Mouse (Mus musculus) kidney, adult 8-10 months (tissue): ENCODE measurements around the gene Cldn8.

Source experiments
- DNase-seq, 2 experiments: peaks; one replicate each; pipeline ENCODE4 v3.0.0; 2022

Gene Cldn8

DNA sequence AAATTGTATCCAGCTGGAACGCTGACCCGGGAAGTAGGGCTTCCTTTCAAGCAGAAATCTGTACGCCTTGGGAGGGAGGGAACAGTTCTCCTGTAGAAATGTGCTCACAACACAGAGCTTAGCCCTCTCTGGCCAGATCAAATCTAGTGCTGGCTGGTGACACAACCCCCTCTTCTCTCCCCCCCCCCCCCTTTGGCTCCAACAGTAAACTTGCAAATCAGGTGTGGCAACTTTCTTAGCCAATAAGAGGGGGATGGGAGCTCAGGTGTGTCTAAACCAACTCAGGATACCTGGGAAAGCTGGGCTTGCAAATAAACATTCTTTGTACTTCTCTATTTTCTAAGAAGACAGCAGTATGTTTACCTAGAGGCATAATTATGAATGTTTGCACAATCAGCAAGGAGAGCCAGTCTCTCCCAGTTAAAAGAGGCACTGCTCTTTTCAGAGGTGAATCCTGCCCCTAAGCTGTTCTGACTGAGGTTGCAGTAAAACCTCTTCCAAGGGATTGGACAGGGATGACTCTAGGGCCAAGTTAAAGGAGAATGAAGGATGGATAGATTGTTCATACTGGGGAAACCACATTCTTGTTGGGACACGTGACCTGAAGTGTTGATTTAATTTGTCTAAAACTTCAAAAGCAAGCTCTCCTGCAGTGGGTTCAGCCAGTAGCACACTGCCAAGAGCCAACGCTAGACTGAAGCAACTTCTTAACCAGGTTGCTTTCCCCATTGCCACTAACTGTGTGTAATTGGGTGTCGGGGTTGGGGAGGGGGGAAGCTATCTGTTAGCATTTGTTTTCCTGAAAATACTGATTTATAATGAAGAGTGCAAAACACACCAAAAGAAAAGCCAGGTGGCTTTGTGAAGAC, at the start of gene Cldn8:
TSS of gene Cldn8 (minus strand) at position 139 of the 869 bp plus-strand sequence.
- DNase-seq: peak; percentile 64 to 71

DNA sequence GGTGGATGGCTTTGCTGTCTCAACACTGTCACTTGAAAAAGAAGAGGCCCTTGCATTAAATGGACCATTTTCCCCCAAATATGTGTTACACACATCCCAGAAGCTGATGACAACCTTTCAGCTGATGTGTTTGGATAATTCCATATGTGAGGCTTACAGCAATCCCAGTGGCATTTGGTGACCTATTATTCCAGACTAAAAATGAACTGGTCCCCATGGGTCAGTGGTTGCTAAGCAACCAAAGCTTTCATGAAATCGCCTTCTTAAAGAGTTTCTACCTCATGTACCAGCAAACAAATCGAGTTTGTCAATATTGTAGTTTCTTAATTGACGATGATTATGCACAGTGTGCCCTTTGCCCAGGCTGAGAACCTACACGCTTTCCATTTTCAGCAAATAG, 49.7 kb upstream of the Cldn8 start:
- DNase-seq: no peak

DNA sequence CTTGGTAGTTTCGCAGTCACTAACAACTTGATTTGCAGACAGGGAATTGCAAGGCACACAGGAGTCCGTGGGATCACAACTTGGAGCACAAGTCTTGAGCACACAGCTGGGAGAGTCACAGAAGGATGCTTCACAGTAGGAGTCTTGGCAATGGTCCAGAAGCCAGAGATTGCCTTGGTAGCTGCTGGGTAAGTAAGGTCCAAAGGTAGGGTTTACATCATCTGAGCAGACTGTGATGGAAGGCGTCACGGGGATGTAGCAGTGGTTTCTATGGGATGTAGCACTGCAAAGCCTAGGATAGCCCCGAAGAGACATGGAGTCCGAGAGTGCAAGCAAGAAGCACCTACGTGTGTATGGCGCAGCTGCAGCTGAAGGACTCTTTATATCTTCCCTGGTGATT, 48.9 kb upstream of the Cldn8 start, which contains the start of gene Krtap24-1:
TSS of gene Krtap24-1 (minus strand) at position 358 of the 400 bp plus-strand sequence.
- no peak for DNase-seq

DNA sequence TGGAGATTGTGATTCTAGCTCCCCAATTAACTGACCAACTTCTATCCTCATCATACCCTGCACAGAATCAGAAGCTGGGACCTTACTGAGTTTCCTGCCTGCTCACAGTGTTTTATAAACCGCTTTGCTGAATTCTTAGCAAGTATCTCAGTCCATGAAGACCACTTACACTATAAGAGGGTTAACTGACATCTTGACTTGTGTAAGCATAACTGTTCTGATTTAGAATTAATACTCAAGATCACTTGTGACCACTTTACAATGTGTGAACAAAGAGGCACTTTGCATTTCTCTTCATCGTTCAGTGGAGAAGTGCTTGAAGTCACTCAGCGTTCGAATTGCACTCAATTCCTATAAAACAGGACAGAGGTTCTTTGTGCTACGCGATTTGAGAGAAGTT, 41.6 kb upstream of the Cldn8 start:
- DNase-seq: no peak

GRCm38 (mm10) chr16:88602464-88602863, 39.5 kb upstream of the Cldn8 start:
- no peak for DNase-seq

DNA sequence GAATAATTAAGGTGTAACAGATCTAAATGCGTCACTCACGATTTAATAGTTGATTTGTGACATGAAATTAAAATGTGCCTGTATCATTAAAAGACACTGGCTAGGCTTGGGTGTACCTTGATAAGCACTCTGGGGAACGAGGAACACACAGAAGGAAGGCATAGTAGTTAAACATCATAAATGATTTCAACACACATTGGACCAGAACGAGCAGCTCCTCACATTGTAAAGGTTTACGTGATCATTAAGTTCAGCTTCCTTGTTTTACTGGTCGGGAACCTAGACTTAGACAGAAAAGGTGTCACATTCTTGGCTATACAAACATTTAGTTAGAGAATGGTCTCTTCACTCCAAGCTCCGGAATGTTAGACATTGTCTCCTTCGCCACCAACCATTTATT, 37.3 kb upstream of the Cldn8 start:
- DNase-seq: no peak

DNA sequence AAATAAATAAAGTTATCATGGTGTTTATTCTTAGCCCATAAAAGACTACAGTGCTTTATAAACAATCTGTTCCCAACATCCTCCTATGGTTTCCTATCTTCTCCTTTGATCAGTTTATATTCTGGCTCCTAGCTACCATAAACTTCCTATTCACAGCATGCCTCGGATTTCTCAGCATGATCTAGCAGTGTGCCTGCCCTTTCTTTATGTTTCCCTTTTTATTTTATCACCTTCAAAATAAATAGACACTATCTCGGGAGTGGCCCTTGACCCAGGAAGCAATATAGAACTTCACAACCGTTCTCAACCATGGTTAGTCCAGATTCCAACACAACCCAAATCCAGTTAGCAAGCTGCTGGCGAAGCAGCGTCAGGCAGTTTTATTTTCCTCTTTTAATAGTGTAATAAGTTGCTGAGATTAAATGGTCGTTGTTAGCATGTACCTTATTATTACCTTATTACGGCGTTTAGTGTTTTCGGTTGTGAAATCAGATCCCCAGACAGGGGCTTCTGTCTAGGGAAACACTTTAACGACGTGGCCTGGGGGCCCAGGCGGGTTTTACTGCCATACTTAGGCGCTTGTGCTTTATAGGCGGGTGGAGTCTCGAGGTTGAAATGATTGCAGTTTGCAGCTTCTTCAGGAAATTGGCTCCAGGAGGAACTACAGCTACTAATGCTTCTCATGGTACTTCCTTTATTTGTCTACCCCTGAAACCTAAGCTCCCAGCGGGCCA, 36.7 kb upstream of the Cldn8 start:
- DNase-seq: no peak

- DNase-seq: no peak
Measured at GRCm38 (mm10) chr16:88592758-88593157, 29.8 kb upstream of the Cldn8 start.

GRCm38 (mm10) chr16:88583338-88583737, 20.4 kb upstream of the Cldn8 start:
- DNase-seq: no peak

GRCm38 (mm10) chr16:88575885-88576679, 13.1 kb upstream of the Cldn8 start:
- no peak for DNase-seq

- peak in 1 of 2 experiments; percentile 41 for DNase-seq
Measured at GRCm38 (mm10) chr16:88572904-88573404, 10.0 kb upstream of the Cldn8 start.

GRCm38 (mm10) chr16:88570136-88570535, 7.2 kb upstream of the Cldn8 start:
- no peak for DNase-seq

GRCm38 (mm10) chr16:88569732-88570131, 6.7 kb upstream of the Cldn8 start:
- DNase-seq: no peak

GRCm38 (mm10) chr16:88569096-88569495, 6.1 kb upstream of the Cldn8 start:
- no peak for DNase-seq

GRCm38 (mm10) chr16:88561617-88562164, 1.3 kb downstream of the Cldn8 start:
- no peak for DNase-seq

GRCm38 (mm10) chr16:88542488-88542887, 20.5 kb downstream of the Cldn8 start:
- DNase-seq: peak; percentile 44 to 52

DNA sequence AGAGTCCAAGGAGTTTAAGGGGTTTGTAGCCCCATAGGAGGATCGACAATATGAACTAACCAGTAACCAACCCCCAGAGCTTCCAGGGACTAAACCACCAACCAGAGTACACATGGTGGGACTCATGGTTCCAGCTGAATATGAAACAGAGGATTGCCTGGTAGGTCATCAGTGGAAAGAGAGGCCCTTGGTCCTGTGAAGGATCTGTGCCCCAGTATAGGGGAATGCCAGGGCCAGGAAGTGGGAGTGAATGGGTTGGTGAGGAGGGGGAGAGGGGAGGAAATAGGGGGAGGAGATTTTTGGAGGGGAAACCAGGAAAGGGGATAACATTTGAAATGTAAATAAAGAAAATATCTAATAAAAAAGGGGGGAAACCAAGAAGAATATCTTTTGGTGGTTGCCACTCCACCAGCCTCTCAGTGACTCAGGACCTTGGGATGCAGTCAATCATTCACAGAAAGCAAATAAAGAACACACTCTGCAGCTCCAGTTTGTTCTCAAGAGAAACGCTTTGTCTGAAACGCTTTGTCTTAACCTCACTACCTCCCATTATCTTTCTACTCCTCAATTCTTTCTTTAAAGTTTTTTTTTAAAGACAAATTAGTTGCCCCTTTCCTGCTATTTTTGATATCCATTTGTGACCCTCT, 23.0 kb downstream of the Cldn8 start:
- no peak for DNase-seq

DNA sequence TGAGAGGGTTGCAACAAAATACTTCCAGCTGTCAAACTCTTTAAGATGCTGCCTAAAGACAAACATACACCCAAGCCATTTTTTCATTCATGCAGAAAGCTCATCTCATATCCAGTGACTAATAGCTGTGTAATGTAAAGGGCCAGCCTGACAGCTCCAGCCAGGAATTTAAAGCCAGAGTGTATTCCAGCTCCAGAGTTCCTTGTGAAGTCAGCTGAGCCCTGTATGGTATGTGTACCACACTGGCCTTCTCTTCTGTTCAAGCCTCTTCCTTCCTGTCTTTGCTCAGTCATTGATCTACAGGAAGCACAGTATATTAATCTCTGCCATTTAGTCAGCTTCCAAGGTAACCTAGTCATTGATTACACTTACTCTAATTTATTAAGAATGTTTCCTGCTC, 51.6 kb downstream of the Cldn8 start:
- no peak for DNase-seq
